In the genomic region with DNA sequence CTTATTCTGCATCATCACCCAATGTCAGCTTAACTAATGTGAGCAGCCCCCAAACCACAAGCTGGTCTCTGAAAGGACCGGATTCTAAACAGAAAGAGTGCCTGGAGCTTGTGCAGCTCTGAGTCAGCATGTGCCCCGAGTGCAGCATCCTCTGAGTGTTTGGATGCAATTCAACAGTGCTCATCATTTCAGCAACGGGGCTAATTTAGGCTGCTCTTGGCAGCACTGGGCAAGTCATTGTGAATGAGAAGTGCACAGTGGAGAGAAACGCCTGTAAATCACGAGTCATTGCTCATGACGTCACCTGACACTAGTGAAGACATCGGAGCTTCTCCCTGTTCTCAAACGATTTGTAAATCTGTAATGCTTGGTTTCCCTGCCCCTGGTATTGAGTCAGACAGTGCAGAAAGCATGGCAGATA, we compare ENCODE assay signal across 8 mouse cellular contexts. TPM values are rescaled to one million over a fixed set of nuclear protein-coding genes. Genes with fewer than 3 reads are reported as not detected.
DNase-seq lines count a peak whose midpoint lies in the region; ATAC-seq and TF ChIP-seq lines count a peak whose summit lies in the region.

No protein-coding gene starts in this region.

- H3K4me1 ChIP-seq in heart, embryonic 10.5 days, result peaks cover 14% of the 10 kb centered on the region; the same call in 1 of the 2 replicates
- H3K4me1 ChIP-seq in heart, postnatal 0 days (ENCODE audit: control insufficient read depth, insufficient read depth), result peaks cover 13% of the 10 kb centered on the region; the same call in 1 of the 2 replicates
- H3K4me1 ChIP-seq in olfactory bulb, adult 2 months (ENCODE audit: control insufficient read depth, insufficient read depth, low read length), result peaks cover 22% of the 10 kb centered on the region
- no peaks in the 10 kb centered on the region for H3K4me1 ChIP-seq in hindbrain, embryonic 14.5 days (replicated peaks; ENCODE audit: control insufficient read depth, insufficient read depth, low read length)
- H3K4me1 ChIP-seq in midbrain, embryonic 11.5 days (ENCODE audit: control insufficient read depth, insufficient read depth, low read length), result no peaks in the 10 kb centered on the region

- DNase-seq in heart, adult 11 months, result peak; percentile 95
- no peak for DNase-seq in heart, embryonic 10.5 days (ENCODE audit: low spot score)
- DNase-seq in brain, embryonic 14.5 days (ENCODE audit: low read depth), result peak; percentile 4
- no peak for DNase-seq in heart, postnatal 0 days (ENCODE audit: low spot score)
- no peak for DNase-seq in lung, postnatal 10 days
- DNase-seq in hindbrain, embryonic 14.5 days (ENCODE audit: low spot score), result no peak
- no peak for DNase-seq in midbrain, embryonic 11.5 days (ENCODE audit: low spot score, missing footprints)

- H3K4me3 ChIP-seq in heart, embryonic 10.5 days, result no peak overlapping the region
- no peak overlapping the region for H3K4me3 ChIP-seq in heart, postnatal 0 days (ENCODE audit: low read depth, low read length)
- H3K4me3 ChIP-seq in olfactory bulb, adult 2 months (ENCODE audit: insufficient read depth, low read depth, low read length), result no peak overlapping the region
- H3K4me3 ChIP-seq in hindbrain, embryonic 14.5 days (replicated peaks; ENCODE audit: low read length), result no peak overlapping the region
- no peak overlapping the region for H3K4me3 ChIP-seq in midbrain, embryonic 11.5 days (ENCODE audit: low read depth, low read length)

- peaks cover 89% of the 10 kb centered on the region for H3K36me3 ChIP-seq in heart, embryonic 10.5 days
- peaks cover 61% of the 10 kb centered on the region for H3K36me3 ChIP-seq in heart, postnatal 0 days (replicated peaks; ENCODE audit: control insufficient read depth, insufficient read depth, low read length)
- peaks cover 97% of the 10 kb centered on the region for H3K36me3 ChIP-seq in hindbrain, embryonic 14.5 days (replicated peaks; ENCODE audit: control insufficient read depth, insufficient read depth)
- H3K36me3 ChIP-seq in midbrain, embryonic 11.5 days (ENCODE audit: control insufficient read depth, insufficient read depth, low read length), result peaks cover 24% of the 10 kb centered on the region

- H3K9me3 ChIP-seq in heart, embryonic 10.5 days, result no peaks in the 10 kb centered on the region
- no peaks in the 10 kb centered on the region for H3K9me3 ChIP-seq in heart, postnatal 0 days (replicated peaks; ENCODE audit: control insufficient read depth, low read length)
- H3K9me3 ChIP-seq in hindbrain, embryonic 14.5 days (ENCODE audit: control insufficient read depth, low read length), result no peaks in the 10 kb centered on the region
- no peaks in the 10 kb centered on the region for H3K9me3 ChIP-seq in midbrain, embryonic 11.5 days (ENCODE audit: control insufficient read depth, low read length)

- TF ChIP-seq EP300 in heart, postnatal 0 days (IDR thresholded peaks at IDR 0.05; ENCODE audit: low read depth), result no peak

- H3K27me3 ChIP-seq in heart, embryonic 10.5 days (ENCODE audit: insufficient read depth, poor library complexity, severe bottlenecking), result no peaks in the 10 kb centered on the region
- no peaks in the 10 kb centered on the region for H3K27me3 ChIP-seq in heart, postnatal 0 days (ENCODE audit: control insufficient read depth, insufficient read depth, low read length)
- H3K27me3 ChIP-seq in hindbrain, embryonic 14.5 days (ENCODE audit: control insufficient read depth, insufficient read depth, low read length), result no peaks in the 10 kb centered on the region
- no peaks in the 10 kb centered on the region for H3K27me3 ChIP-seq in midbrain, embryonic 11.5 days (ENCODE audit: control insufficient read depth, insufficient read depth, low read length)

- peak; percentile 45 for ATAC-seq in heart, postnatal 0 days (ENCODE audit: insufficient read depth, low read depth)
- ATAC-seq in hindbrain, embryonic 14.5 days (ENCODE audit: low FRiP score), result no peak
- ATAC-seq in midbrain, embryonic 11.5 days (ENCODE audit: low FRiP score), result no peak

- H3K27ac ChIP-seq in heart, embryonic 10.5 days, result no peak overlapping the region
- no peak overlapping the region for H3K27ac ChIP-seq in heart, postnatal 0 days (ENCODE audit: low read depth)
- peak overlapping the region; percentile 87 for H3K27ac ChIP-seq in olfactory bulb, adult 2 months (ENCODE audit: insufficient read depth, low read depth, low read length)
- no peak overlapping the region for H3K27ac ChIP-seq in hindbrain, embryonic 14.5 days
- no peak overlapping the region for H3K27ac ChIP-seq in midbrain, embryonic 11.5 days (ENCODE audit: low read depth, low read length)

- no peak for TF ChIP-seq CTCF in brain, embryonic 14.5 days (IDR thresholded peaks at IDR 0.05; ENCODE audit: borderline replicate concordance, extremely low read depth, insufficient read depth, insufficient read length)
- no peak for TF ChIP-seq CTCF in heart, postnatal 0 days (IDR thresholded peaks at IDR 0.05; ENCODE audit: low read depth)
- no peak for TF ChIP-seq CTCF in olfactory bulb, adult 2 months (IDR thresholded peaks at IDR 0.05; ENCODE audit: insufficient read depth, low read depth, low read length)

- 85% methylated on average over 8 of the region's 8 CpGs for WGBS in heart, embryonic 10.5 days
- WGBS in heart, postnatal 0 days, result 35% methylated on average over 8 of the region's 8 CpGs
- WGBS in olfactory bulb, adult 2 months, result 23% methylated on average over 8 of the region's 8 CpGs
- WGBS in hindbrain, embryonic 14.5 days, result 88% methylated on average over 8 of the region's 8 CpGs
- 90% methylated on average over 8 of the region's 8 CpGs for WGBS in midbrain, embryonic 11.5 days

- no peak overlapping the region for H3K4me2 ChIP-seq in heart, postnatal 0 days (ENCODE audit: low read depth, low read length)
- H3K4me2 ChIP-seq in hindbrain, embryonic 14.5 days (replicated peaks), result no peak overlapping the region
- H3K4me2 ChIP-seq in midbrain, embryonic 11.5 days, result no peak overlapping the region

- no peak for TF ChIP-seq POLR2A in brain, embryonic 14.5 days (IDR thresholded peaks at IDR 0.05; ENCODE audit: borderline replicate concordance, extremely low read depth, insufficient read depth, insufficient read length, poor library complexity, severe bottlenecking)
- TF ChIP-seq POLR2A in olfactory bulb, adult 2 months (IDR thresholded peaks at IDR 0.05; ENCODE audit: insufficient read depth, low read depth, low read length), result no peak

- no peak overlapping the region for H3K9ac ChIP-seq in heart, postnatal 0 days (replicated peaks; ENCODE audit: low read depth, low read length)
- H3K9ac ChIP-seq in hindbrain, embryonic 14.5 days, result no peak overlapping the region
- no peak overlapping the region for H3K9ac ChIP-seq in midbrain, embryonic 11.5 days (ENCODE audit: low read length)

RNA-seq across cellular contexts. Expression of a gene that starts 46.0 kb away (rescaled TPM):
- polyA plus RNA-seq in heart, embryonic 10.5 days (2016; fragmentation: Nextera tagmentation; extraction: Ambion mirVana), result 37.7 and 60.1 TPM in 2 replicates
- 0.33 and 0.86 TPM in 2 replicates for polyA plus RNA-seq in brain, embryonic 14.5 days (2012; rRNA removed)
- 28.7 and 34.9 TPM in 2 replicates for total RNA-seq in heart, postnatal 0 days (2014; rRNA removed; ENCODE audit: low replicate concordance)
- polyA plus RNA-seq in heart, postnatal 0 days (2015; fragmentation: Nextera tagmentation; extraction: Ambion mirVana), result 14.6 and 18.0 TPM in 2 replicates
- polyA plus RNA-seq in olfactory bulb, adult 2 months (2012; ENCODE audit: insufficient read depth, insufficient read length, low replicate concordance, missing spikeins), result not detected in 2 replicates
- polyA plus RNA-seq in hindbrain, embryonic 14.5 days (2014; fragmentation: Nextera tagmentation; extraction: Ambion mirVana), result 0.52 and 0.56 TPM in 2 replicates
- polyA plus RNA-seq in midbrain, embryonic 11.5 days (2014; fragmentation: Nextera tagmentation; extraction: Ambion mirVana), result 0.60 and 1.3 TPM in 2 replicates

RNA-seq across cellular contexts. Expression of a gene that starts 56.7 kb away (rescaled TPM):
- polyA plus RNA-seq in heart, embryonic 10.5 days (2016; fragmentation: Nextera tagmentation; extraction: Ambion mirVana), result 10.9 and 12.9 TPM in 2 replicates
- polyA plus RNA-seq in brain, embryonic 14.5 days (2012; rRNA removed), result 20.5 and 21.1 TPM in 2 replicates
- total RNA-seq in heart, postnatal 0 days (2014; rRNA removed; ENCODE audit: low replicate concordance), result 30.7 and 56.3 TPM in 2 replicates
- 23.4 and 24.0 TPM in 2 replicates for polyA plus RNA-seq in heart, postnatal 0 days (2015; fragmentation: Nextera tagmentation; extraction: Ambion mirVana)
- polyA plus RNA-seq in olfactory bulb, adult 2 months (2012; ENCODE audit: insufficient read depth, insufficient read length, low replicate concordance, missing spikeins), result not detected in 2 replicates
- 22.4 and 27.5 TPM in 2 replicates for polyA plus RNA-seq in hindbrain, embryonic 14.5 days (2014; fragmentation: Nextera tagmentation; extraction: Ambion mirVana)
- 5.9 and 7.3 TPM in 2 replicates for polyA plus RNA-seq in midbrain, embryonic 11.5 days (2014; fragmentation: Nextera tagmentation; extraction: Ambion mirVana)

Comparison
In these comparisons a context has a peak if more than half of its experiments do, and no peak if none do; other contexts are left out.
1. DNase-seq: peak in heart, adult 11 months (single experiment) and brain, embryonic 14.5 days (single experiment); none in heart, embryonic 10.5 days (single experiment), heart, postnatal 0 days (single experiment), lung, postnatal 10 days (single experiment), hindbrain, embryonic 14.5 days (single experiment) and midbrain, embryonic 11.5 days (single experiment).